Mouse (Mus musculus) liver, embryonic 12.5 days (tissue): ENCODE results near the gene Clpp. TPM values are rescaled to one million over a fixed set of nuclear protein-coding genes. Genes with fewer than 3 reads are reported as not detected.

Experiments
- ATAC-seq: fragments of 200-750 bp; cut with Nextera tagmentation; 2 replicates; pipeline ENCODE4 v1.8.0; 2017; ENCODE audit warnings: moderate number of reproducible peaks, mild to moderate bottlenecking, moderate library complexity
- H3K27ac ChIP-seq: fragments of 300-500 bp; sonication (generic); 2 replicates; pipeline ENCODE4 v1.5.1; 2016; ENCODE audit warnings: mild to moderate bottlenecking
- H3K27me3 ChIP-seq: fragments of 300-500 bp; sonication (generic); replicated peaks from 2 replicates; pipeline ENCODE4 v1.6.1; 2016; ENCODE audit warnings: mild to moderate bottlenecking, moderate library complexity
- H3K36me3 ChIP-seq: fragments of 300-500 bp; sonication (generic); 2 replicates; pipeline ENCODE4 v1.6.1; 2016; ENCODE audit warnings: mild to moderate bottlenecking, moderate library complexity
- H3K4me1 ChIP-seq: fragments of 300-500 bp; sonication (generic); 2 replicates; pipeline ENCODE4 v1.6.1; 2016
- H3K4me2 ChIP-seq: fragments of 300-500 bp; sonication (generic); 2 replicates; pipeline ENCODE4 v1.6.1; 2016; ENCODE audit warnings: mild to moderate bottlenecking, moderate library complexity
- H3K4me3 ChIP-seq: fragments of 300-500 bp; sonication (generic); 2 replicates; pipeline ENCODE4 v1.5.1; 2016; ENCODE audit warnings: mild to moderate bottlenecking, moderate library complexity
- H3K9ac ChIP-seq: fragments of 300-500 bp; sonication (generic); 2 replicates; pipeline ENCODE4 v1.6.1; 2016; ENCODE audit warnings: mild to moderate bottlenecking, moderate library complexity
- H3K9me3 ChIP-seq: fragments of 300-500 bp; sonication (generic); replicated peaks from 2 replicates; pipeline ENCODE4 v1.6.1; 2016; ENCODE audit warnings: mild to moderate bottlenecking, moderate library complexity
- WGBS: fragments of 180-500 bp; shearing (Covaris S2); methylation state at CpG from one replicate; pipeline ENCODE4 v1.1.7; 2016; ENCODE audit not compliant: insufficient replicate concordance; 5-methylcytosine and 5-hydroxymethylcytosine counted together
- polyA plus RNA-seq: library from polyadenylated mRNA; unstranded; fragments of >200 nt; fragmentation: Nextera tagmentation; extraction: Ambion mirVana; gene quantifications from 2 replicates; pipeline ENCODE4 v1.2.1, GENCODE M21; 2016

Gene Clpp
- polyA plus RNA-seq, 1 experiment from 2014 or later, result 115 TPM

GRCm38 (mm10) chr17:56988921-56989430, 1.1 kb upstream of the Clpp start:
- peak overlapping the region; percentile 88 for H3K4me2 ChIP-seq
- 67% methylated on average over 7 of the region's 7 CpGs for WGBS
- H3K4me1 ChIP-seq, result peaks cover 18% of the 10 kb centered on the region
- H3K27me3 ChIP-seq, result no peaks in the 10 kb centered on the region
- no peak overlapping the region for H3K27ac ChIP-seq
- H3K36me3 ChIP-seq, result peaks cover 25% of the 10 kb centered on the region
- ATAC-seq, result no peak
- H3K9me3 ChIP-seq, result no peaks in the 10 kb centered on the region
- H3K9ac ChIP-seq, result peak overlapping the region; percentile 88; the same call in 1 of the 2 replicates
- H3K4me3 ChIP-seq, result peak overlapping the region; percentile 87

DNA sequence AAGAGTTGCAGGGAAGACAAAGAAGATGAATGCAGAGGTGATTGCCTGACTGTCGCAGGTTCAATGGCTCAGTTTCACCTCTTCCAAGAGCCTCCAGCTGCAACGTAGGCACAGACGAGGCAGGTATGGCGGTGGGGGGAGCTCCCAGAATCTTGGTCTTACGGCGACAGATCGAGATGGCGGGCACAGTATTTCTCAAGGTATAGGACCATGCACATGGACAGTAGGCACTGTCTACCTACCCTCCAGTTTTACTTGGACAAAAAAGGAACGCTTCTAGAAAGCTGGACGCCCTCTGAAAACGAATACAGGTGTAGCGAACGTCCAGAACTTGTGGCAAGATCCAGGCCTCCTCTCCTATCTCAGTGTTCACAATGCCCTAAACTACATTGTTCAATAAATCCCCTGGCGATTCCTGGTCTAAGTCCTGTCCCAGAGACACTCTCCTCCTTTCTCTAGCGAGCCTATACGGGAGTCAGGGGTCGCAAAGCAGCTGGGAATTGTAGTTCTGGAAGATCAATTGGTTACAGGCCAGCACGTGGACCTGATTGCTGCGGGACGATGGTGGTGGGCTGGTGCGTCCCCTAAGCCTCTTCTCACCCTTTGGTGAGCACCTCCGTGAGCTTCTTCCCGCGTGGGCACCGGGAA, 514 bp upstream of the Clpp start:
- Histone ChIP-seq H3K4me3 (peak overlapping the region; percentile 87), H3K9ac (peak overlapping the region; percentile 88), H3K4me2 (peak overlapping the region; percentile 88), H3K36me3 (peaks cover 31% of the 10 kb centered on the region), H3K9me3 (no peaks in the 10 kb centered on the region), H3K4me1 (peaks cover 18% of the 10 kb centered on the region), H3K27me3 (no peaks in the 10 kb centered on the region), H3K27ac (peak overlapping the region; percentile 78)
- ATAC-seq, result peak; percentile 87
- WGBS, result 3% methylated on average over 25 of the region's 25 CpGs

DNA sequence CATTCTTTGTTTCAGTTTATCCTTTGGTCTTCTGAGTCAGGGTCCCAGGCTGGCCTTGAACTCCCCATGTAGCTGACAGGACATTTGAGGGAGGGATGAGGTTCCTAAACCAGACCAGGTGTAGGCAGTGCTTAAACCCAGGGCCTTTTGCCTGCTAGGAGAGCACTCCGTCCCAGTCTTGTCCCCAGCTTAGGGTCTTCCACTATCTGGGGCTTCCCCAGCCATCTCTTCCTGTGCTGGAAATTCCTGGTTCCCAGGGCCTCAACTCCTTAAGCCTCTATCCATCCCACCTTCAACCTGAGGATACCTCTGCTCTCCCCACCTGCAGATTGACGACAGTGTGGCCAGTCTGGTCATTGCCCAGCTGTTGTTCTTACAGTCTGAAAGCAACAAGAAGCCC, 861 bp downstream of the Clpp start:
- Histone ChIP-seq H3K4me1 (peaks cover 18% of the 10 kb centered on the region), H3K4me2 (peak overlapping the region; percentile 88), H3K9ac (peak overlapping the region; percentile 88), H3K27ac (0 out of 2 replicates have a peak overlapping the region, but pooled peaks have one; percentile 38), H3K4me3 (peak overlapping the region; percentile 87), H3K27me3 (no peaks in the 10 kb centered on the region), H3K36me3 (peaks cover 44% of the 10 kb centered on the region), H3K9me3 (no peaks in the 10 kb centered on the region)
- no peak for ATAC-seq
- WGBS, result 49% methylated on average over 2 of the region's 2 CpGs

GRCm38 (mm10) chr17:56995046-56995445, 4.9 kb downstream of the Clpp start:
- 81% methylated on average over 8 of the region's 8 CpGs for WGBS

DNA sequence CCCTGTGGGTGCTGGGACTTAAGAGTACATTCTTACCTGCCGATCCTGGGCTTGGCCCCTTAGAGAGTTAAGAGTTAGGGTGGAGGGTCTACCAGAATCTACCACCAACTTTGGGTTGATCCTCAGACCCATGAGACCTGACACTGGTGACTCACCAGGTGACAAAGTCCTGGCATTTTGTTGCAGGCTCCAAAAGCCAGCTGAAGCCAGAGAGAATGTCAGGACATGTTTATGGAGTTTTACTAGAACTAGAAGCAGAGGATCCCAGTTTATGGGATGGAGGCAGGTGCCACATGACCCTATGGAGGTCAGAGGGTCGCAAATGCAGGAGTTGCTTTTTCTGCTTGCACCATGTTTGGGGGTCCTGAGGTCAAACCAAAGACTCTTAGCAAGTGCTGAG, 6.4 kb downstream of the Clpp start:
- 71% methylated on average over 2 of the region's 2 CpGs for WGBS
- Histone ChIP-seq H3K4me1 (peaks cover 33% of the 10 kb centered on the region), H3K4me3 (peak overlapping the region; percentile 80), H3K27ac (no peak overlapping the region), H3K9me3 (no peaks in the 10 kb centered on the region), H3K4me2 (peak overlapping the region; percentile 81), H3K36me3 (peaks cover 73% of the 10 kb centered on the region), H3K9ac (peak overlapping the region; percentile 52), H3K27me3 (no peaks in the 10 kb centered on the region)
- no peak for ATAC-seq

More at GRCm38 (mm10) chr17:56995046-56995445, 4.9 kb downstream of the Clpp start:
- no peak overlapping the region for H3K4me2 ChIP-seq
- no peaks in the 10 kb centered on the region for H3K27me3 ChIP-seq
- H3K9me3 ChIP-seq, result no peaks in the 10 kb centered on the region
- no peak overlapping the region for H3K4me3 ChIP-seq
- H3K27ac ChIP-seq, result no peak overlapping the region
- peaks cover 36% of the 10 kb centered on the region for H3K4me1 ChIP-seq
- ATAC-seq, result no peak
- H3K9ac ChIP-seq, result no peak overlapping the region
- peaks cover 68% of the 10 kb centered on the region for H3K36me3 ChIP-seq

DNA sequence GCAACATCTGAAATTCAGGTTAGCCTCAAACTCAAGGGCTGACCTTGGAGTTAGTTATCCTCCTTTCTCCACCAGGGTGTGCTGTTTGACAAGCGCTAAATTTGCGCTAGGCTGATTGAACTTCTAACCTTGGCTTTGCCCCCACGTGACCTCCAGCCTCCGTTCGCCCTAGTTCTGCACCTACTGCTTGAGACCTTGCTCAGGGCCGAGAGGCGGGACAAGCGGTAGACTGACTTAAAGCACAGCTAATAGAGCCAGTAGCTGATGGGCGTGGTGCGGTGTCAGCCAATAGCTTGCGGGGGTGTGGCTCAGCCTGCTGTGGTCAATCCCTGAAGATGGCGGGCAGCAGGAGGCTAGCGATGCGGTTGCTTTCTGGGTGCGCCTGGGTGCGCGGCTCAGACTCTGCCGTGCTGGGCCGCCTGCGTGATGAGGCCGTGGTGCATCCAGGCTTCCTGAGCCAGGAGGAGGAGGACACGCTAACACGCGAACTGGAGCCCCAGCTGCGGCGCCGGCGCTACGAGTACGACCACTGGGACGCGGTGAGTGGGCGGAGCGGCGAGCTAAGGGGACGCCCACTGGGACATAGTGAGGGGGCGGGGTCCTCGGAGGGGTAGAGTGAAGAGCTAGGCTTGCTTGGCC, 7.0 kb downstream of the Clpp start, which contains the start of gene Alkbh7:
Gene Alkbh7, plus strand, starts transcription at position 311 of the 639 bp plus-strand sequence.
- peak within 1 kb of the TSS; percentile 80 for H3K4me3 ChIP-seq
- WGBS, result under 1% methylated on average over 38 of the region's 38 CpGs
- H3K4me2 ChIP-seq, result peak within 1 kb of the TSS; percentile 81
- H3K9me3 ChIP-seq, result no peaks in the 10 kb centered on the region
- H3K36me3 ChIP-seq, result peaks cover 69% of the 10 kb centered on the region
- peaks cover 33% of the 10 kb centered on the region for H3K4me1 ChIP-seq
- peak within 1 kb of the TSS; percentile 74 for H3K9ac ChIP-seq
- H3K27me3 ChIP-seq, result no peaks in the 10 kb centered on the region
- peak; percentile 99 for ATAC-seq
- H3K27ac ChIP-seq, result peak within 1 kb of the TSS; percentile 69

DNA sequence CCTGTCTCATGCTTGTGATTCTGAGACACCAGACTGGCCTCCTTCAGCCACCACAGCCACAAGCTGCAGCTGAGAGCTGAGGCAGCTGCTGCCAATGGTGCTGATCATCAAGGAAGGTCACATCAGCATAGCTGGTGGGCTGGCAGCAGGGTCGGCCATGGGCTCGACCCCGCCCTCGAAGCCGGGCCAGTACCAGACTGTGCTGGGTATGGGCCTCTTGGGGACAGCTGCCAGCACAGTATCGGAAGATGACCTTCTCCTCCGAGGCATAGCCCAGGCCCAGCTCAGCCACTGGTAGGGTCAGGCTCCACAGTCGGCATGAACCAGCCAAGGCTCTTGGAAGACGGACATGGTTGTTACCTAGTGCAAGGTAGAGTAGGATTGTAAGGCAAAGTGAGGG, 9.3 kb downstream of the Clpp start:
- H3K4me1 ChIP-seq, result peaks cover 53% of the 10 kb centered on the region
- H3K9me3 ChIP-seq, result no peaks in the 10 kb centered on the region

GRCm38 (mm10) chr17:56999968-57000609, 10.0 kb downstream of the Clpp start, which contains the start of gene Pspn:
Gene Pspn, minus strand, starts transcription at chr17:57000018.
- Histone ChIP-seq H3K27ac (no peak within 1 kb of the TSS), H3K27me3 (no peaks in the 10 kb centered on the region), H3K36me3 (peaks cover 69% of the 10 kb centered on the region), H3K4me3 (no peak within 1 kb of the TSS), H3K4me1 (peaks cover 60% of the 10 kb centered on the region), H3K4me2 (no peak within 1 kb of the TSS), H3K9ac (no peak within 1 kb of the TSS), H3K9me3 (no peaks in the 10 kb centered on the region)
- no peak for ATAC-seq
- WGBS, result 84% methylated on average over 9 of the region's 9 CpGs

More for the DNA sequence above, 9.3 kb downstream of the Clpp start:
- WGBS, result 85% methylated on average over 9 of the region's 9 CpGs
- Histone ChIP-seq H3K36me3 (peaks cover 69% of the 10 kb centered on the region), H3K27ac (no peak overlapping the region), H3K4me2 (no peak overlapping the region), H3K4me3 (no peak overlapping the region), H3K27me3 (no peaks in the 10 kb centered on the region), H3K9ac (no peak overlapping the region)
- no peak for ATAC-seq

DNA sequence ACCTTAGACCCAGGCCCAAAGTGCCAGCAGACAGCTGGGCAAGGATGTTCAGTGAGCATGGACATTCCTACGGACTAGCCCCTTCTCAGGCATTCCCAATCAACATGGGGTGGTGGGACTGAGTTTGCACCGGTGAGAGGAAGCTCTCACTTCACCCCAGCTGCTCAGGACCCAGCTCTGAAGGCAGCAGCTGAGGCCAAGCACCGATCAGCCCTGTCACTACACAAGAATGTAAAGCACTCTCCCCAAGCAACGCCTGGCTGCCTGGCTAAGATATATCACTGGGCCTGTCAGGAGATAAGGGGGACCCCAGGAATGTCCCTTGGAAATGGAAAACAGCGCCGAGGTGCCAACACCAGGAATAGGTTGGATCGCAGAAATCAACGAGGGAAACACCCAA, 11.1 kb downstream of the Clpp start:
- WGBS, result 47% methylated on average over 8 of the region's 8 CpGs
- H3K9ac ChIP-seq, result no peak overlapping the region
- no peak overlapping the region for H3K4me3 ChIP-seq
- H3K4me2 ChIP-seq, result no peak overlapping the region
- H3K27me3 ChIP-seq, result no peaks in the 10 kb centered on the region
- H3K4me1 ChIP-seq, result peaks cover 65% of the 10 kb centered on the region
- ATAC-seq, result no peak
- H3K27ac ChIP-seq, result no peak overlapping the region
- H3K9me3 ChIP-seq, result no peaks in the 10 kb centered on the region
- peaks cover 69% of the 10 kb centered on the region for H3K36me3 ChIP-seq

- Histone ChIP-seq H3K27me3 (no peaks in the 10 kb centered on the region), H3K4me2 (peak overlapping the region; percentile 52), H3K9me3 (no peaks in the 10 kb centered on the region), H3K27ac (peak overlapping the region; percentile 77), H3K9ac (peak overlapping the region; percentile 51), H3K36me3 (peaks cover 86% of the 10 kb centered on the region), H3K4me1 (peaks cover 67% of the 10 kb centered on the region), H3K4me3 (peak overlapping the region; percentile 5; the same call in 1 of the 2 replicates)
- WGBS, result 51% methylated on average over 7 of the region's 7 CpGs
- peak; percentile 85 for ATAC-seq
Measured at GRCm38 (mm10) chr17:57003994-57004393, 13.9 kb downstream of the Clpp start.

- H3K4me3 ChIP-seq, result no peak overlapping the region
- no peaks in the 10 kb centered on the region for H3K9me3 ChIP-seq
- ATAC-seq, result no peak
- peaks cover 76% of the 10 kb centered on the region for H3K36me3 ChIP-seq
- H3K9ac ChIP-seq, result no peak overlapping the region
- no peak overlapping the region for H3K4me2 ChIP-seq
- no peak overlapping the region for H3K27ac ChIP-seq
- H3K4me1 ChIP-seq, result peaks cover 75% of the 10 kb centered on the region
- no peaks in the 10 kb centered on the region for H3K27me3 ChIP-seq
- WGBS, result 85% methylated on average over 13 of the region's 13 CpGs
Measured at GRCm38 (mm10) chr17:57007137-57007905, 17.2 kb downstream of the Clpp start.
